Mouse (Mus musculus) bone marrow macrophage, adult 2 months (primary cell): ENCODE measurements at regions not wholly inside any gene's neighbourhood (a gene's known extent, or its start where the extent isn't known, plus 50 kb on each side); places are given as distances from the start of the nearest gene placed in this dataset.

Experiments used
- H3K27ac ChIP-seq: 2 replicates; pipeline ENCODE4 v1.5.1; 2012; ENCODE audit warnings: low read depth, low read length; ENCODE audit not compliant: insufficient read depth
- H3K4me1 ChIP-seq: 2 replicates; pipeline ENCODE4 v1.6.1; 2012; ENCODE audit warnings: low read length; ENCODE audit not compliant: control insufficient read depth, insufficient read depth
- H3K4me3 ChIP-seq: 2 replicates; pipeline ENCODE4 v1.5.1; 2012; ENCODE audit warnings: mild to moderate bottlenecking, low read length, moderate library complexity; ENCODE audit not compliant: insufficient read depth
- CTCF ChIP-seq: IDR thresholded peaks from 2 replicates; pipeline ENCODE4 v1.5.1; 2012; ENCODE audit warnings: low read depth, mild to moderate bottlenecking, low read length, moderate library complexity
- POLR2A ChIP-seq: IDR thresholded peaks from 2 replicates; pipeline ENCODE4 v1.6.1; 2012; ENCODE audit warnings: mild to moderate bottlenecking, low read depth, low read length, borderline replicate concordance

GRCm38 (mm10) chr5:17271722-17272479 is 101.1 kb upstream of the Speer4f2 start:
- no peak for TF ChIP-seq POLR2A
- no peak for TF ChIP-seq CTCF
- no peaks in the 10 kb centered on the region; the same call in 1 of the 2 replicates for H3K4me1 ChIP-seq
- no peak overlapping the region for H3K4me3 ChIP-seq
- H3K27ac ChIP-seq, result no peak overlapping the region

GRCm38 (mm10) chr5:17275346-17275745 is 97.6 kb upstream of the Speer4f2 start:
- no peak for TF ChIP-seq POLR2A
- TF ChIP-seq CTCF, result no peak
- H3K4me3 ChIP-seq, result no peak overlapping the region

GRCm38 (mm10) chr5:17276782-17277578 is 96.0 kb upstream of the Speer4f2 start:
- Histone ChIP-seq H3K27ac (no peak overlapping the region), H3K4me1 (peaks cover 3% of the 10 kb centered on the region; the same call in 1 of the 2 replicates), H3K4me3 (no peak overlapping the region)
- TF ChIP-seq POLR2A (no peak), CTCF (no peak)

More at GRCm38 (mm10) chr5:17275346-17275745, 97.6 kb upstream of the Speer4f2 start:
- H3K4me1 ChIP-seq, result peaks cover 2% of the 10 kb centered on the region; the same call in 1 of the 2 replicates
- no peak overlapping the region for H3K27ac ChIP-seq

- Histone ChIP-seq H3K4me1 (peaks cover 3% of the 10 kb centered on the region; the same call in 1 of the 2 replicates), H3K27ac (no peak overlapping the region), H3K4me3 (no peak overlapping the region)
- TF ChIP-seq POLR2A (no peak), CTCF (no peak)
Observed at GRCm38 (mm10) chr5:17280203-17280602, 92.8 kb upstream of the Speer4f2 start.

- Histone ChIP-seq H3K27ac (no peak overlapping the region), H3K4me1 (peaks cover 3% of the 10 kb centered on the region; the same call in 1 of the 2 replicates), H3K4me3 (no peak overlapping the region)
- TF ChIP-seq POLR2A, result no peak
- no peak for TF ChIP-seq CTCF
Observed at GRCm38 (mm10) chr5:17280951-17281350, 92.0 kb upstream of the Speer4f2 start.

- TF ChIP-seq CTCF (no peak), POLR2A (no peak)
- Histone ChIP-seq H3K4me1 (no peaks in the 10 kb centered on the region), H3K4me3 (no peak overlapping the region)
Observed at GRCm38 (mm10) chr5:17289028-17289427, 84.0 kb upstream of the Speer4f2 start.

GRCm38 (mm10) chr5:17292559-17292958 is 80.4 kb upstream of the Speer4f2 start:
- no peaks in the 10 kb centered on the region for H3K4me1 ChIP-seq
- H3K4me3 ChIP-seq, result no peak overlapping the region
- no peak overlapping the region for H3K27ac ChIP-seq
- no peak for TF ChIP-seq POLR2A
- TF ChIP-seq CTCF, result no peak

More at GRCm38 (mm10) chr5:17289028-17289427, 84.0 kb upstream of the Speer4f2 start:
- no peak overlapping the region for H3K27ac ChIP-seq

GRCm38 (mm10) chr5:17296571-17297035 is 76.4 kb upstream of the Speer4f2 start:
- TF ChIP-seq CTCF (no peak), POLR2A (no peak)
- Histone ChIP-seq H3K4me3 (no peak overlapping the region), H3K27ac (no peak overlapping the region), H3K4me1 (no peaks in the 10 kb centered on the region)

GRCm38 (mm10) chr5:17299846-17300245 is 73.1 kb upstream of the Speer4f2 start:
- Histone ChIP-seq H3K4me1 (no peaks in the 10 kb centered on the region), H3K4me3 (no peak overlapping the region), H3K27ac (no peak overlapping the region)
- TF ChIP-seq POLR2A, result no peak
- no peak for TF ChIP-seq CTCF
